Mouse (Mus musculus) neural tube, embryonic 13.5 days (tissue): ENCODE measurements around the gene Dnm3. TPM values are rescaled to one million over a fixed set of nuclear protein-coding genes. Genes with fewer than 3 reads are reported as not detected.

Experiments used
- ATAC-seq: fragments of 200-750 bp; cut with Nextera tagmentation; 2 replicates; pipeline ENCODE4 v1.8.0; 2017; ENCODE audit warnings: low read depth, mild to moderate bottlenecking, moderate TSS enrichment, moderate library complexity
- H3K27ac ChIP-seq: fragments of 300-500 bp; sonication (generic); replicated peaks from 2 replicates; pipeline ENCODE4 v1.5.1; 2015; ENCODE audit warnings: moderate library complexity, mild to moderate bottlenecking, inconsistent platforms
- H3K27me3 ChIP-seq: fragments of 300-500 bp; sonication (generic); 2 replicates; pipeline ENCODE4 v1.6.1; 2015; ENCODE audit warnings: mild to moderate bottlenecking, inconsistent platforms
- H3K36me3 ChIP-seq: fragments of 300-500 bp; sonication (generic); 2 replicates; pipeline ENCODE4 v1.6.1; 2015; ENCODE audit warnings: mild to moderate bottlenecking, inconsistent platforms
- H3K4me1 ChIP-seq: fragments of 300-500 bp; sonication (generic); replicated peaks from 2 replicates; pipeline ENCODE4 v1.6.1; 2015; ENCODE audit warnings: inconsistent platforms
- H3K4me2 ChIP-seq: fragments of 300-500 bp; sonication (generic); 2 replicates; pipeline ENCODE4 v1.6.1; 2015; ENCODE audit warnings: inconsistent platforms, mild to moderate bottlenecking, moderate library complexity
- H3K4me3 ChIP-seq: fragments of 300-500 bp; sonication (generic); 2 replicates; pipeline ENCODE4 v1.5.1; 2015; ENCODE audit warnings: mild to moderate bottlenecking, inconsistent platforms
- H3K9ac ChIP-seq: fragments of 300-500 bp; sonication (generic); 2 replicates; pipeline ENCODE4 v1.6.1; 2015; ENCODE audit warnings: moderate library complexity, mild to moderate bottlenecking, inconsistent platforms
- H3K9me3 ChIP-seq: fragments of 300-500 bp; sonication (generic); 2 replicates; pipeline ENCODE4 v1.6.1; 2016; ENCODE audit warnings: inconsistent platforms
- WGBS: fragments of 180-500 bp; shearing (Covaris S2); methylation state at CpG from one replicate; pipeline ENCODE4 v1.1.7; 2015; 5-methylcytosine and 5-hydroxymethylcytosine counted together
- polyA plus RNA-seq: library from polyadenylated mRNA; unstranded; fragments of >200 nt; fragmentation: Nextera tagmentation; extraction: Ambion mirVana; gene quantifications from 2 replicates; pipeline ENCODE4 v1.2.1, GENCODE M21; 2015

Dnm3 gene
- polyA plus RNA-seq, 1 experiment from 2014 or later = 41.6 TPM

DNA sequence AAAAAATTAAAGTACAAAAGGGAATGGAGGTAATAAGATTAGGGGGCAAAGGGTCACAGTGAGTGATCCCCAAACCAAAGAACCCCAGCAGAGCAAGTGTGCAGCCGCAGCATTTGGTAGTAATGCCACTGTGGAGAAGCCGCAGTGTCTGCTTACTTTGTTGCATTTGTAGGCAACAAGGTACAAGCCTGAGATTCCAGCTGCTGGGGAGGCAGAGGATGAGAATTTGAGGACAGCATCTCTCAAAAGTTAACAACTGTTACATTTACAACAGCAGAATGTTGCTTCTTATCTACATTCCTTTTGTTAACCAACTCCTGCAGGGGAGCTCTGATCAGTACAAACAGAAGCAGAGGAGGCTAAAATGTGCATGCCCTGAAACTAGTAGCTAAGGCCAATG, 267.3 kb downstream of the Dnm3 start:
- Histone ChIP-seq H3K9me3 (no peaks in the 10 kb centered on the region), H3K27me3 (no peaks in the 10 kb centered on the region), H3K36me3 (no peaks in the 10 kb centered on the region), H3K9ac (no peak overlapping the region), H3K4me1 (peaks cover 16% of the 10 kb centered on the region), H3K27ac (no peak overlapping the region), H3K4me3 (no peak overlapping the region), H3K4me2 (no peak overlapping the region)
- no peak for ATAC-seq
- 34% methylated on average over 2 of the region's 2 CpGs for WGBS

DNA sequence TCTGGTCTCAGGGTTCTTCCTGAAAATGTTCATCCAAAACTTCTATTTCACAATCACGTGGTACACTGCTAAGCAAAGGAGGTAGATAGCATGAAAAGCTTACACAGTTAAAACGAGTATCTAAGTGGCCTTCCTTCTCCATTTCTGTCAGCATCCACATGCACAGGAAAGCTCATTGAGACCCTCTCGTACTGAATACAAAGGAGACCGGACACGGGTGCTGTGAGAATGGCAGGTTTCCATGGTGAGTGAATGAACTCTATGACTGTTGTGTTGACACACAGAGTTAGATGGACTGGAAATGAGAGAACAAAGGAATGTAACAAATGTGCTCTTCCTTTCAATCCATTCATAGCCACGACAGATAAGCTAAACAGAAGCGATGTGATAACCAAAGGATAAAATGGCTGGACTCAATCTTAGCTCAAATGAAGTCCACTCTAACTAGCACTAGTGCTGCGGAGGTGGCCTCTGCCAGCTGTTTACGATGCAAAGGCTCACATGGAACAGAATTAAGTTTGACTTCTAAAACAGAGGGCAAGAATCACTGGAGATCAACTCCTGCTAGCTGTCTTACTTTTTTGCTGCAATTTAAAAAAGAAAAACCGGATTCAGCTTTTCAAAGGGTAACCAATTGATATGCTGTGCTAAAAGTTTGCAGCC, 268.2 kb downstream of the Dnm3 start:
- Histone ChIP-seq H3K4me3 (no peak overlapping the region), H3K4me2 (0 out of 2 replicates have a peak overlapping the region, but pooled peaks have one; percentile 13), H3K27me3 (no peaks in the 10 kb centered on the region), H3K9ac (no peak overlapping the region), H3K4me1 (peaks cover 16% of the 10 kb centered on the region), H3K27ac (0 out of 2 replicates have a peak overlapping the region, but pooled peaks have one; percentile 10), H3K36me3 (no peaks in the 10 kb centered on the region), H3K9me3 (no peaks in the 10 kb centered on the region)
- peak; percentile 61; the same call in 1 of the 2 replicates for ATAC-seq
- 23% methylated on average over 10 of the region's 10 CpGs for WGBS

- no peak overlapping the region for H3K27ac ChIP-seq
- no peaks in the 10 kb centered on the region for H3K27me3 ChIP-seq
- WGBS = 62% methylated on average over 9 of the region's 9 CpGs
- no peaks in the 10 kb centered on the region for H3K9me3 ChIP-seq
- no peaks in the 10 kb centered on the region for H3K36me3 ChIP-seq
- H3K4me2 ChIP-seq = no peak overlapping the region
- H3K4me3 ChIP-seq = no peak overlapping the region
- H3K9ac ChIP-seq = no peak overlapping the region
- H3K4me1 ChIP-seq = peaks cover 16% of the 10 kb centered on the region
- no peak for ATAC-seq
Observed at GRCm38 (mm10) chr1:162209010-162209409, 268.8 kb downstream of the Dnm3 start.

GRCm38 (mm10) chr1:162207708-162208043, 270.2 kb downstream of the Dnm3 start:
- Histone ChIP-seq H3K36me3 (no peaks in the 10 kb centered on the region), H3K9me3 (no peaks in the 10 kb centered on the region), H3K27me3 (no peaks in the 10 kb centered on the region), H3K4me3 (no peak overlapping the region), H3K9ac (no peak overlapping the region), H3K4me2 (0 out of 2 replicates have a peak overlapping the region, but pooled peaks have one; percentile 7), H3K4me1 (peaks cover 23% of the 10 kb centered on the region), H3K27ac (no peak overlapping the region)
- no peak for ATAC-seq
- WGBS = 60% methylated on average over 7 of the region's 7 CpGs

DNA sequence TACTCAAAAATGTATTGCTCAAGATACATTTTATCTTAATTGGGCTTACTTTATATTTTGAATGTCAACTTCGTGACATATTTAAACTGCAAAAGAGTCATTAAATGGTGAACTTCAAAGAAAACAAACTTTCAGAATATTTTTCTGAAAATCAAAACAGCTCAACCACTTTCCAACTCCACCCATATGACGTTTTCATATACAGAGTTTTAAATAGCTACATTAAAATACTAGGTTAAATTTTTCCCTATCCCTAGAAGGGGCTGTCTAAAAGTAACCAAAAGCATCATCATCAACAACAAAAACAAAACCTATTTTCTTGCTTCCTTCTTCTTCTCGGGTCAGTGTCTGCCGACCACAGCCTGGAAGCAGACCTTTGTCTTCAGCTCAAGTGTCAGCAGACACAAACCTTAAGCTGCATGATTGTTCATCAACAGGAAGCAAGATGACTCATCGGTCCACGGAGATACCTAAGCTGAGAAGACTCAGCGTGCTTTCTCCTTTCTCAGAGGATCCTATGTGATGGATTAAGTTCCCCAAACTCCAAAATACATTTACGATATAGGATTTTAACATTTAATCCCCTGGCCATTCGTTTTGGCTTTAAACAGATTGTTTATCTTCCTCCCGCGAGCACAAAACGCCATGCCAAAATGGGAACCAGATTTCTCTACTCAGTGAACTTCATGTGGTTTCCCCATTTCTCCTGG, 270.7 kb downstream of the Dnm3 start:
- no peak for ATAC-seq
- 68% methylated on average over 12 of the region's 12 CpGs for WGBS
- peaks cover 27% of the 10 kb centered on the region for H3K4me1 ChIP-seq
- no peak overlapping the region for H3K27ac ChIP-seq
- no peaks in the 10 kb centered on the region for H3K27me3 ChIP-seq
- H3K4me2 ChIP-seq = 0 out of 2 replicates have a peak overlapping the region, but pooled peaks have one; percentile 7
- no peaks in the 10 kb centered on the region for H3K36me3 ChIP-seq
- H3K9me3 ChIP-seq = no peaks in the 10 kb centered on the region
- no peak overlapping the region for H3K9ac ChIP-seq
- no peak overlapping the region for H3K4me3 ChIP-seq

GRCm38 (mm10) chr1:162202465-162203348, 275.1 kb downstream of the Dnm3 start:
- WGBS = 35% methylated on average over 12 of the region's 12 CpGs
- Histone ChIP-seq H3K4me2 (0 out of 2 replicates have a peak overlapping the region, but pooled peaks have one; percentile 1), H3K9me3 (no peaks in the 10 kb centered on the region), H3K4me1 (peaks cover 12% of the 10 kb centered on the region), H3K27me3 (no peaks in the 10 kb centered on the region), H3K27ac (0 out of 2 replicates have a peak overlapping the region, but pooled peaks have one; percentile 18), H3K4me3 (no peak overlapping the region), H3K9ac (no peak overlapping the region), H3K36me3 (no peaks in the 10 kb centered on the region)
- ATAC-seq = peak; percentile 56

- no peak overlapping the region for H3K4me3 ChIP-seq
- peaks cover 26% of the 10 kb centered on the region for H3K4me1 ChIP-seq
- no peak overlapping the region for H3K4me2 ChIP-seq
- no peak for ATAC-seq
- H3K27ac ChIP-seq = no peak overlapping the region
- WGBS = 90% methylated on average over 6 of the region's 6 CpGs
- H3K9me3 ChIP-seq = no peaks in the 10 kb centered on the region
- no peaks in the 10 kb centered on the region for H3K36me3 ChIP-seq
- H3K9ac ChIP-seq = no peak overlapping the region
- no peaks in the 10 kb centered on the region for H3K27me3 ChIP-seq
Observed at GRCm38 (mm10) chr1:162200446-162200845, 277.4 kb downstream of the Dnm3 start.

GRCm38 (mm10) chr1:162196812-162197680, 280.8 kb downstream of the Dnm3 start:
- H3K4me2 ChIP-seq = no peak overlapping the region
- no peaks in the 10 kb centered on the region for H3K9me3 ChIP-seq
- WGBS = 49% methylated on average over 9 of the region's 9 CpGs
- H3K4me1 ChIP-seq = peaks cover 15% of the 10 kb centered on the region
- H3K27ac ChIP-seq = no peak overlapping the region; the same call in 1 of the 2 replicates
- no peaks in the 10 kb centered on the region for H3K36me3 ChIP-seq
- no peaks in the 10 kb centered on the region for H3K27me3 ChIP-seq
- ATAC-seq = peak; percentile 74
- H3K4me3 ChIP-seq = no peak overlapping the region
- no peak overlapping the region for H3K9ac ChIP-seq

GRCm38 (mm10) chr1:162188744-162189143, 289.1 kb downstream of the Dnm3 start:
- Histone ChIP-seq H3K27me3 (no peaks in the 10 kb centered on the region), H3K9me3 (no peaks in the 10 kb centered on the region)

GRCm38 (mm10) chr1:162187352-162188120, 290.3 kb downstream of the Dnm3 start:
- peak; percentile 57; the same call in 1 of the 2 replicates for ATAC-seq
- Histone ChIP-seq H3K9ac (no peak overlapping the region), H3K9me3 (no peaks in the 10 kb centered on the region), H3K4me2 (no peak overlapping the region), H3K36me3 (no peaks in the 10 kb centered on the region), H3K27ac (peak overlapping the region; percentile 80), H3K4me3 (no peak overlapping the region), H3K27me3 (no peaks in the 10 kb centered on the region), H3K4me1 (peaks cover 43% of the 10 kb centered on the region)
- 50% methylated on average over 8 of the region's 8 CpGs for WGBS

More at GRCm38 (mm10) chr1:162188744-162189143, 289.1 kb downstream of the Dnm3 start:
- H3K36me3 ChIP-seq = no peaks in the 10 kb centered on the region
- no peak overlapping the region for H3K4me2 ChIP-seq
- H3K9ac ChIP-seq = no peak overlapping the region
- ATAC-seq = no peak
- H3K4me1 ChIP-seq = peaks cover 33% of the 10 kb centered on the region
- no peak overlapping the region for H3K4me3 ChIP-seq
- WGBS = 91% methylated on average over 4 of the region's 4 CpGs
- no peak overlapping the region for H3K27ac ChIP-seq
